Mouse (Mus musculus) megakaryocyte, embryonic 14.5 days (primary cell): ENCODE results near the gene Naa25. TPM values are rescaled to one million over a fixed set of nuclear protein-coding genes. Genes with fewer than 3 reads are reported as not detected.

ENCODE experiments used
- H3K27me3 ChIP-seq: replicated peaks from 2 replicates; pipeline ENCODE3; 2012; ENCODE audit warnings: inconsistent platforms
- H3K36me3 ChIP-seq: replicated peaks from 2 replicates; pipeline ENCODE3; 2012; ENCODE audit warnings: low read length, inconsistent platforms, mixed read lengths
- H3K4me1 ChIP-seq: 2 replicates; pipeline ENCODE4 v1.6.1; 2012; ENCODE audit warnings: inconsistent platforms
- H3K4me3 ChIP-seq: replicated peaks from 2 replicates; pipeline ENCODE3; 2012; ENCODE audit warnings: moderate library complexity, mild to moderate bottlenecking, inconsistent platforms
- H3K9me3 ChIP-seq: 2 replicates; pipeline ENCODE4 v1.6.1; 2012; ENCODE audit warnings: inconsistent platforms
- FLI1 ChIP-seq: IDR thresholded peaks from 2 replicates; pipeline ENCODE4 v1.6.1; 2012; ENCODE audit warnings: low read length, inconsistent platforms, mixed read lengths
- GATA1 ChIP-seq: IDR thresholded peaks from 3 replicates; pipeline ENCODE4 v1.6.1; 2012; ENCODE audit warnings: mixed read lengths, low read length, inconsistent platforms, borderline replicate concordance
- polyA plus RNA-seq: library from polyadenylated mRNA; stranded (reverse); fragments of >175 nt; gene quantifications from 2 replicates; pipeline ENCODE4 v1.2.3, GENCODE M21; 2012; ENCODE audit warnings: low replicate concordance; ENCODE audit not compliant: insufficient read depth

The Naa25 gene
- polyA plus RNA-seq, 1 experiment, result 1.0 TPM

DNA sequence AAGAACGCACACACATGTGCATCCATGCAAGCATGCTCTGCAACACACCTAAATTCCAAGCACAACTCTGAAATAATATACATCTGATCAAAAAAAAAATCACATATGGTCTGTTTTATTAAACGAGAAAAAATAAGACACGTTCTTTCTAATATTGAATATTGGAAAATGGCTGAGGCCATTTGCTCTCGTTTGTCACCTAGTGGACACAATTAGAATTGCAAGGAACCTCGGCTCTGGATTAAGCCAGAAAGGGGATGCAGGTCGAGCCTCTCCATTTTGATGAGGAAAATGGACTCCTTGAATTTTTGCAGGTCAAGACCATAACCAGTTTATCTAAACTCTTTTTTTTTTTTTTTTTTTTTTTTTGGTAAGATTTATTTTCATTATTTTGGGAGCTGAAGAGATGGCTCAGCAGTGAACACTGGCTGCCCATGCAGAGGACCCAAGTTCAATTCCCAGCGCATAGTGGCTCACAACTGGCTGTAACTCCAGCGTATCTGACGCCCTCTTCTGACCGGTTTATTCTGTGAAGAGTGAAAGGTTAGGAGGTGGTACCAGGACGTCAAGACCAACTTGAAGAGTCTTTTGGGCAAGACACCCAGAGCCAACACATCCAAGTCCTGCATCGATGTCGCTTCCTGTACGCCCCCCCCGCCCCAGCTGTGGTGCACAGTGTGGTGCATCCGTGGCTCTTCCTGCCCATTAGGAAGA lies 4.9 kb upstream of the Naa25 start:
- H3K27me3 ChIP-seq, result no peaks in the 10 kb centered on the region
- H3K36me3 ChIP-seq, result no peaks in the 10 kb centered on the region
- TF ChIP-seq GATA1 (no peak), FLI1 (no peak)
- H3K4me3 ChIP-seq, result no peak overlapping the region
- peaks cover 48% of the 10 kb centered on the region for H3K4me1 ChIP-seq
- H3K9me3 ChIP-seq, result no peaks in the 10 kb centered on the region

DNA sequence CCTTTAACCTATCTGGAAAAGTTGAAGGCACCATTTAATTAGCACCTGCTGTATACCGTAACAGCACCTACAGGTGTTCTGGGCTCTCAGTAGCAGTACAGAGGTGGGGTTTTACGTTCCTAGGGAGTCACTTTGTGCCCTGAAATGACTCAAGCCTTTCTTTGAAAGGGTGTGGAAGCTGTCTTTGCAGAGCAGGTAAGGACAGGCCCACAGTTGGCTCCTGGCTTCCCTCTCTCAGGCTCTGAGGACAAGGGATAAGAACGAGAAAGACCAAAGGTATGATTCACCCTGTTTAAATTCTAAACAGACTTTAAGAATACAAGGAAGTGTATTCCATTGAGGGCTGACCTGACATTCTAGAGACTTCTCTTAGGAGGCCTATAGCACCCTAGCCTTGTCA lies 4.3 kb upstream of the Naa25 start:
- Histone ChIP-seq H3K9me3 (no peaks in the 10 kb centered on the region), H3K4me1 (peaks cover 42% of the 10 kb centered on the region), H3K27me3 (no peaks in the 10 kb centered on the region), H3K36me3 (no peaks in the 10 kb centered on the region), H3K4me3 (no peak overlapping the region)
- TF ChIP-seq GATA1 (no peak), FLI1 (no peak)

DNA sequence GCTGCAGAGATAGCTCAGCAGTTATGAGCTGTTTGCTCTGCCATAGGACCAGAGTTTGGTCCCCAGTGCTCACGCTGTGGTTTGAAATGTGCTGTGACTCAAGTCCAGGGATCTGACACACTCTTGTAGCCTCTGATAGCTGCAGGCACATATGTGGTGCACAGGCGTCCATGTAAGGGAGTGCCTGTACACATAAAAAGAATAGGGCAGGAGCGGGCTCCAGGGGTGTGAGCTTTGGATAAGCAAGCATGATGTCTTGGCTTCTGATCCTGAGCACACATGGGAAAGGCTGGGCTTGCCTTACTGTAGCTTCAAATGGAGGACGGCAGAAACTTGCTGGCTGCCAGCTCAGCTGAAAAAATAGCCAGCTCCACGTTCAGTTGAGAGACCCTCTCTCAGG lies 2.1 kb upstream of the Naa25 start:
- Histone ChIP-seq H3K36me3 (peaks cover 1% of the 10 kb centered on the region), H3K9me3 (no peaks in the 10 kb centered on the region), H3K4me1 (peaks cover 37% of the 10 kb centered on the region), H3K4me3 (no peak overlapping the region), H3K27me3 (no peaks in the 10 kb centered on the region)
- no peak for TF ChIP-seq FLI1
- TF ChIP-seq GATA1, result no peak

DNA sequence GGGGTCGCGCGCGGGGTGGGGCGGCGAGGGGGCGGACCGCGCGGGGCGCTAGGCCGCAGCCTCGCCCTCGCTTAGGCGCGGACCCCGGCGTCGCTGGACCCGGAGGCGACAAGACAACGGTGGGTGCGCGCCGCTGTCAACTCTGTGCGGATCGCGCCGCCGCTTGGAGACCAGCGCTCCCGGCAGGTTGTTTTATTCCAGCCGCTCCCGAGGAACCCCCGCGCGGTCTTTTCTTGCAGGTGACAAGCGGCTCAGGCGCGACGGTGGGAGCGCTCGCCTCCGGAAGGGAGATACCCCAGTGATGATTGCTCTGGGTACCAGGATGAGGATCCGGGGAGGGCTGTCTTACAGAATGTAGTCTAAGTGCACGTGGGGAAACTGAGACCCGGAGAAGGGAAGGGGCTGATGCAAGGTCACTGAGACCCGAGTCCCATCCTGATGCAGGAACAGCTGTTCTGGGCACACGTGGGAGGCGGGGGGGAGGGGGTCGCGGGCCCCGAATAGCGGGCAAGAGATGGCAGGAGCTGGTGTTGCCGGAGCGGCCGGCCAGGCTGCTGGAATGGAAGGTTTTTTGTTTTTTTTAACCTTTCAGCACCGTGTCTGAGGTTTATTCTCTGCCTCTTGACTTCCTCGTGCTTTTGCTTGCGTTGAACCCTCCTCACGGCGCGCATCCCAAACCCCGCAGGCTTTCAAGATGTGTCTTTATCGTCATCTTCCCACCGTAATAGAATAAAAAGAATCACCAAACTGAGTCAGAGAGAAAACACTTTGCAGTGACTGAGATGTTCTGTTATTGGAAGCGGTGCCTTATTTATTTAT lies 619 bp downstream of the Naa25 start:
- Histone ChIP-seq H3K27me3 (no peaks in the 10 kb centered on the region), H3K4me1 (peaks cover 49% of the 10 kb centered on the region)
- TF ChIP-seq FLI1 (no peak), GATA1 (no peak)

DNA sequence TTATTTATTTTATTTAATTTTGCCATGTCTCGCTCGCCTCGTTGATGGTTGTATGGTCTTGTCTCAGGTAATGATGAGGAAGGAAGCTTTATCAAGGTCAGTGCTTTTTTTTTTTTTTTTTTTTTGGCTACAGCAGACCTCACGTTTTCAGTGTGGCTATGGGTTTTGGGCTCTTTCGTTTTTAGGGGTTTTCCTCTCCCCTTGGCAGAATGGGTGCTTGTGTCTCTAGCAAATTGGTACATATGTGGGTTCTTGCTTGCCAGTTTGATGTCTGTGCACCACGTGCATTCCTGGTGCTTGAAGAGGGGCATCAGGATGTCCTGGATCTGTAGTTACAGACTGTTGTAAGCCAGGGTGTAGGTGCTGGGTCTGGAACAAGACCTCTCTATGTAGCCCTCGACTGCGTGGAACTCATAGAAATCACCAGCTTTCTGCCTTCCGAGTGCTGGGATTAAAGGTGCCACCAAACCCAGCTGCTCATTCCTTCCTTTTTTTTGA lies 1.3 kb downstream of the Naa25 start:
- no peaks in the 10 kb centered on the region for H3K27me3 ChIP-seq
- TF ChIP-seq FLI1 (no peak), GATA1 (no peak)
- H3K36me3 ChIP-seq, result peaks cover 32% of the 10 kb centered on the region
- H3K4me1 ChIP-seq, result peaks cover 54% of the 10 kb centered on the region
- H3K9me3 ChIP-seq, result no peaks in the 10 kb centered on the region
- H3K4me3 ChIP-seq, result peak overlapping the region; percentile 98

More for the DNA sequence above, 619 bp downstream of the Naa25 start:
- Histone ChIP-seq H3K9me3 (no peaks in the 10 kb centered on the region), H3K36me3 (peaks cover 25% of the 10 kb centered on the region), H3K4me3 (peak overlapping the region; percentile 98)

DNA sequence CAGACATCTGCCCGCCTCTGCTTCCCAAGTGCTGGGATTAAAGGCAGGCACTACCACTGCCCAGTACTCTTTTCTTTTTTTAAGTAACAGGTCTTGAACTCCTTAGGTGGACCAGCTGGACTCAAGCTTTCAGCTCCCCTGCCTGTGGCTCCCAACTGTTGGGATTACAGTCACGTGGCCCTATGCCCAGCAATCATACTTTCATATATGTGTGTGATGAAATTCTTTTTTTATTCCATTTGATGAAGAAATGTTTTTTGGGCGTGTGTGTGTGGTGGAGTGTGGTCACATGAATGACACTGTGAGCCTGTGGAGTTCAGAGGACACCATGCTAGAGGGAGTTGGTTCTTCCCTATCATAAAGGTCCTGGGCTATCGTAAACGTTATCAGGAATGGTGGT lies 1.8 kb downstream of the Naa25 start:
- Histone ChIP-seq H3K27me3 (no peaks in the 10 kb centered on the region), H3K4me3 (peak overlapping the region; percentile 98), H3K4me1 (peaks cover 55% of the 10 kb centered on the region), H3K9me3 (no peaks in the 10 kb centered on the region), H3K36me3 (peaks cover 33% of the 10 kb centered on the region)
- TF ChIP-seq FLI1, result no peak
- TF ChIP-seq GATA1, result no peak

DNA sequence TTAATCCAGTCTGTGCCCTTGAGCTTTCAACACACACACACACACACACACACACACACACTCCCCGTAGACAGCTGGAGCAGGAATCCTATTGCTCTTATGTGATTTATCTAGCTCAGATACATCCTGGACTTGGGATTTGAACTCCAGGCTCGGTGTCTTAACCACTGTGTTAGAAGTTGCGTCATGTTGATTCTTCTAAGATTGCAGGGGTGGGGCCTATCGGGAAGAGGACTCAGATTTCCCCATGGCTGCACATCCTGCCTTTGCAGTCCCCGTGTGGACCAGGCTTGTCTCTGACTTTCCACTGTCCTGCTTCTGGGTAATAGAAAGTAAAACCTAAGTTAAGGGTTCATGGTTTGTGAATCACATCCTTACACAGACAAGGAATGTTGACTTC lies 2.3 kb downstream of the Naa25 start:
- peak overlapping the region; percentile 74 for H3K4me3 ChIP-seq

DNA sequence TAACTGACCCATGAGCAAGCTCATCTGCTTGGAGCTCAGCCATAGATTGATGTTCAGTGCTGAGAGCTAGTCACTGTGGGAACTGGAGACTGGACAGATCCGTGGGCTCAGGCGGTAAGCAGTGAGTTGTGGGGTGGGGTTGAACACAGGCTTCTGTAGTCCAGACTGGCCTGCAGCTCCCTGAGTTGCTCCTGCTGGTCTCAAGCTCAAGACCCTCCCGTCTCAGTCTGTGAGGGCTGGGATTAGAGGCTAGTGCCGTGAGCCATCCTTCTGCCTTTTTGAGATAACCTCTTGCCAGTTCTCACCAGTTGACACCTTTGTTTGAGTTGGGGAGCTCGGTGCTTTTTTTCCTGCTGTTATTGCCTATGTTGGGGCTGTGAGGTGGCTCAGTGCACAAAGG lies 3.1 kb downstream of the Naa25 start:
- H3K36me3 ChIP-seq, result peaks cover 40% of the 10 kb centered on the region
- no peak for TF ChIP-seq FLI1
- TF ChIP-seq GATA1, result no peak
- H3K4me1 ChIP-seq, result peaks cover 55% of the 10 kb centered on the region
- no peaks in the 10 kb centered on the region for H3K27me3 ChIP-seq
- H3K4me3 ChIP-seq, result no peak overlapping the region
- H3K9me3 ChIP-seq, result no peaks in the 10 kb centered on the region

More for the DNA sequence above, 2.3 kb downstream of the Naa25 start:
- Histone ChIP-seq H3K9me3 (no peaks in the 10 kb centered on the region), H3K36me3 (peaks cover 35% of the 10 kb centered on the region), H3K27me3 (no peaks in the 10 kb centered on the region), H3K4me1 (peaks cover 55% of the 10 kb centered on the region)
- TF ChIP-seq FLI1 (no peak), GATA1 (no peak)

DNA sequence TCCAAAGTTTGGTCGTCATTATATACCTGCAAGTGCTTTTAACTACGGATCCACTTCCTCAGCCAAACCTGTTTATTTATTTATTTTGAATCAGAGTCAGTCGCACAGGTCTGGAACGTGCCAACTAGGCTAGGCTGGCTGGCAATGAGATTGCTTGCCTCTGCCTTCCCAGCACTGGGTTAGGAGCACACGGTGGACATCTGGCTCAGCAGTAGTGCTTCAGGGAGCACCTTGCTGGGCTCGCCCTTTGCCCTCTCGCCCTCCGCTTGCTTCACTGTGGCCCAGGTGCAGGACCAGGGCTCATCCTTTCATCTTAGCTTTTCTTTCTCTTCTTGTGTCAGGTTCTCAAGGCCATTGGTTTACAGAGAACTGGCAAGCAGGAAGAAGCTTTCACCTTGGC lies 10.1 kb downstream of the Naa25 start:
- Histone ChIP-seq H3K9me3 (no peaks in the 10 kb centered on the region), H3K4me3 (no peak overlapping the region), H3K27me3 (no peaks in the 10 kb centered on the region), H3K4me1 (peaks cover 17% of the 10 kb centered on the region), H3K36me3 (peaks cover 88% of the 10 kb centered on the region)
- TF ChIP-seq GATA1 (no peak), FLI1 (no peak)

DNA sequence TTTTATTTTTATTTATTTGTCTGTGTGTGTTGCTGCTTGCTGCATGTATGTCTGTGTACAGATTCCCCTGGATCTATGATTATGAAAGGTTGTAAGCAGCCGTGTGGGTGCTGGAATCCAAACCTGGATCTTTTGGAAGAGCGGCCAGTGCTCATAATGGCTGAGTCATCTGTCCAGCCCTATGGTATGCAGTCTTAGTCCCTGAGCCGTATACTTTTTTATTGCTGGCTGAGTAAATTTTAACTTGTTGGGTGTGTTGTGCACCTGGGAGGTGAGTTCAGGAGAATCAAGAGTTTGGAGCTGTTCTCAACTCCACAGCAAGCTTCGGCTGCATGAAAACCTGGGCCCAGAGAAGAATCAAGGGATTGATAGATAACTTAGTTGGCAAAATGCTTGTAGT lies 13.2 kb downstream of the Naa25 start:
- TF ChIP-seq GATA1, result no peak
- no peak for TF ChIP-seq FLI1
- peaks cover 5% of the 10 kb centered on the region; the same call in 1 of the 2 replicates for H3K4me1 ChIP-seq
- H3K36me3 ChIP-seq, result peaks cover 93% of the 10 kb centered on the region
- no peak overlapping the region for H3K4me3 ChIP-seq
- H3K27me3 ChIP-seq, result no peaks in the 10 kb centered on the region
- H3K9me3 ChIP-seq, result no peaks in the 10 kb centered on the region
